Mouse (Mus musculus) MN1 (cell line): ENCODE measurements around the gene Slc2a4.
A peak's percentile ranks its signal among the peaks of the same experiment; 100 is the strongest.

Experiments used
- DNase-seq: peaks from one replicate; pipeline ENCODE4 v3.0.0-alpha.2; 2016; ENCODE audit warnings: low spot score

The Slc2a4 gene

DNA sequence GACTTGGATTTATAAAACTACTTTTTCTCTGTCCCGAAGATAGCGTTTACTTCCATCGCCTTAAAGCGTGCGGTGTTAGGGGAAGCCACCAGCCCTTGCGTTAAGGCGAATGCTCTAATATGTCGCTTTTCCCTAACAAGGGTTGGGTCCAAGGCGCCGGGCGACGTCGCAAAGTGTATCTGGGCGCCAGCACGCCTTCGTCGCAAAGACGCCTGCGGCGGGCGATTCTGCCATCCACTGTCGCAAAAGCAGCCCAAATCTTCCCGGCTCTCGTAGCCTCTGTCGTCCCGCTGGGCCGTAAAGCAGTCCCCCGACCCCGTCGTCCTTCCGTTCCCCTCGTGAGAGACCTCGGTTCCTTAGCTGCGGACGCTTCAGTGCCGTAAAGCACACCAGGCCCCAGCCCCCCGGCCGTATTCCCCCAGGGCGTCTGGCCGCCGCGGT is 46.6 kb downstream of the Slc2a4 start:
- DNase-seq = peak; percentile 98

DNA sequence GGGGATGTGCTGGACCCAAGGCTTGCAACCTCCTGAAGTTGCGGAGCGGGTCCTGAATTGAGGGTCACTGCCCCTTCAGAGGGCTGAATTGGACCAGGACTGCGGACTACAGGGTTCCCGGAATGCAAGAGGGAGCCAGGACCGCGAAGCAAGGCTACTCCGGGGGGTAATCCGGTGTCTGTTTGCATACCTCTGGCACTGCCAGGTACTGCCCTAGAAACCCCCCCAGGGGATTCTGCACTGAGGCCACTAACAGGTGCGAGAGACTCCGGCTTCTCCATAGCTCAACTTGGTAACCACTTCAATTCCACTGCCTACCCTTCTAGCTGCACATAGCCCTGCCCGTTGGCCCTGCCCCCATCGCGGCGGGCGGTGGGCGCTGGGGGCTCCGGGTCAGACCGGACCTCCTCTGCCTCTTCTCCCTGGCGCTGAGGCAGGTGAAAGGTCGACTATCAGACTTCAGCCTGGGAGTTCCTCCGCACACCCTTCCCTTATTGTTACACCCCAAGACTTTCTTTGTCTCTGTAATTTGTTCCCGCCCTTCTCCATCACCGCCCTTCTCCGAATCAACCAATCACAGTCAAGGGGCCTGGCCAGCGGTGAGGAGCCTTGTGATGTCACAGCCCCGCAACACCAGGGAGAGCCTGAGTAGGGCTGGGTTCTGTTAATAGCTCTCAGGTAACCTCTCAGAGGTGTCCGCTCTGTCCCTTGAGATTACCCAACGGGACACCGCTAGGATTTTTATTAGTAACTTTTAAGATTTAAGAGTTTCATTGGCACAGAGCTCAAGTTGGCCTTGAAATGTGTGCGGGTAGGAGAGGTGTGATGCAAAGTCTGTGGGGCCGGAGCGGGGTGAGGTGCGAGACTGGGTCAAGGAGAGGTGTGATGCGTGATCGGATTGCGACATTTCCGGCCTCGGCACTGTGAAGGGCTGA is 47.2 kb downstream of the Slc2a4 start, which contains the start of the genes 2810408A11Rik and Neurl4:
Gene 2810408A11Rik (minus strand): TSS at position 517 of the 935 bp plus-strand sequence.
Gene Neurl4 (plus strand): TSS at position 602 of the 935 bp plus-strand sequence.
- peak; percentile 91 for DNase-seq

DNA sequence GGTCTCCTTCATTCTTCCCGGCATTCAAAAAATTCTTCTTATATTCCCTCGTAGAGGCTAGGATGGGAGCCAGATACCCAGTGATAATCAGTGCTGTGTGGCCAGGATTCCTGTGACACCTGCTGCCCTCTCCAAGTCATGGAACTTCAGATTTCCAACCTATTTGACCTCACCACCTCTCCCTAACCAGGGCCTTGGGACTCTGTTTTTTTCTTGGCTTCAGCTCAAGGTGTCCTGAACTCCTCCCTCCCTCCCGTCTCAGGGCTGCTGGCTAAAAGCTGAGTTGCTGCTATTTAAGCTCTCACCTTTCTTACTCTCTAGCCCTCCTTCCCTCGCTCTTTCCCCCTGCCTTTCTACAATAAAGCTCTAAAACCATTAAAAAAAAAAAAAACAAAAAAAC is 48.1 kb downstream of the Slc2a4 start:
- DNase-seq = no peak

DNA sequence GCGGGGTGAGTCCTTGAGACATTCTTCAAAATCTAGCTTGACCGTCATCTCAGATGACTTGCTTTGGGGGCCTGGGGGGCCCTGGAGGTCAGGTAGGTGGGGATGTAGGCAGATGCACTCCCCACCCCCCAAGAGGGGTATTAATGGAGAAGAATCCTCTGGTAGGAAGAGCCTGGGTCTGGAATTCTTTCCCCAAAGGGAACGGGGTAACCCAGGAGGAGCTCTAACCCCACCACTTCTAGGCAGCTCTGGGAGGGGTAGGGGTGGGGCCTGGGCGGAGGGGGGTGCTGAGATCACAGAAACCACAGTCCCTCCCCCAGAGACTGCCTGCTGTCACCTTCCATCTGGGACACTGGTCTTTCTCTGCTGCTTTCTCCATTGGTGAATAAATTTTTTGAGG is 52.7 kb downstream of the Slc2a4 start, which contains the start of gene Acap1:
Gene Acap1 (minus strand): TSS at position 249 of the 400 bp plus-strand sequence.
- DNase-seq = no peak

DNA sequence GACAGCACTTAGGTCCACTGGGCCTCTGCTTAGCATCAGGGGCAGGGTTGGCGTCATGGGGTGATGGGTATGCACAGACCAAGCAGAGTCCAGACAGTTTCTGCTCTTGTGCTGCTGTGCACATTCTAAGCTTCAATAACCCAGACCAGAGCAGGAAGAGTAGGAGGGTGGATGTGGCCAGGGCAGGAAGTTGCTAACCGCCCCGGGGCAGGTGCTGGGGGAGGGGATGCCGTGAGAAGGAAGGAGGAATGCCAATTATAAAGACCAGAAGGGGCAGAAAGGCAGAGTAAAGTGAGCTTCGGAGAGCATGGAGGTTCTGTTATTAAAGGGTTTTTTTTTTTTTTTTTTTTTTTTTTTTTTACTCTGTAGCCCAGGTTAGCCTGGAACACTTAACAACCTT is 53.3 kb downstream of the Slc2a4 start:
- DNase-seq = no peak
